Mouse (Mus musculus) left cerebral cortex, adult 9 months (tissue): ENCODE data around the gene Tuba1a.
A peak's percentile ranks its signal among the peaks of the same experiment; 100 is the strongest.

Experiments used
- DNase-seq, 2 experiments: peaks; one replicate each; pipeline ENCODE4 v3.0.0; 2022; ENCODE audit warnings: low spot score in 2 of 2

Gene Tuba1a

GRCm38 (mm10) chr15:98985982-98986715, 32.6 kb upstream of the Tuba1a start:
- DNase-seq: no peak

- peak; percentile 61 to 84 for DNase-seq
Measured at GRCm38 (mm10) chr15:98985240-98985981, 31.9 kb upstream of the Tuba1a start.

DNA sequence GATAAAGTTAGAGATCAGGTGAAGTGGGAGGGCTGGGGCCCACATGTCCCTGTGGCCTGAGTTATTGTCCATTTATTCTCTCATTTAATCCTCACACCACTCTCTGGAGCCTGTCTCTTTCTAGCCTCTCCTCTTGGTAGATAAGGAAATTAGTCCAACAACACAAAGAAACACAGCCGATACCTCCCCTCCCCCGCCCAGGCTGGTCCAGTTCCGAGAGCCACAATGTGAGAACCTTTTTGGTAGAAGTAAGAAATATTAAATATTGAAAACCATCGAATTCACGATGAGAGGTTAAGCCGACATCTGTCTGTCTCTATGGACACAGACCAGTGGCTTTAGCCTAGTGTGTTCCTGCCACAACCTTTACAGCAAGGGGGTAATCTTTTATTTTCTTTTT, 31.2 kb upstream of the Tuba1a start:
- DNase-seq: no peak

DNA sequence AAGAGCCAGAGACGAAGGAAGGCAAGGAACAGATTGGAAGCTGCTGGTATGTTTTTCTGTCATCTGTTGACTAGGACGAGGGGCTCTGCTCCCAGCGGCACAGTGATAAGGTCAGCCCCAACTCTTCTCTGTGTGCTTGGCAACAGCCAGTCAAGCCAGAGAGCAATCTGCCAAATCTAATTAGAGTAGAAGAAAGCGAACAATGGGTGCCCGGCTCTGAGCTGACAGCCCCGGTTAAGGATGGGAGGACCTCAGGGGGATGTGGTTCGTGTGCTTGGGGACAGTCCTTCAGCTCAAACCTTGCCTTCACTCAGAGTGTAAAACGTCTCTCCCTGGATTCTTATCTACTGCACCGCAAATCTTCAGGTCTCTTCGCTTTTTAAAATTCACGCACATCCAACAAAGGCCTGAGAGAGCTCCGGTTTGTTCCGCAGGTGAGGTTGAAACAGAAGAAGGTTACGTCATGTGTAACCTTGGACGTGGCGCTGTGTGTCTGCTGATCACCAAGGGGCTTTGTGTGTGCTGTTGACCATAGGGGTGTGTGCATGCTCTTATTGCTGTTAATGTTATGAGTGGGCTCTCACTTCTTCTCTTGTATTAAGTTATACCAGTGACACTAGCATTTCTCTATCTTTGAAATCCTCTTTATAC, 30.1 kb upstream of the Tuba1a start:
- no peak for DNase-seq

- no peak for DNase-seq
Measured at GRCm38 (mm10) chr15:98982100-98982499, 28.6 kb upstream of the Tuba1a start.

DNA sequence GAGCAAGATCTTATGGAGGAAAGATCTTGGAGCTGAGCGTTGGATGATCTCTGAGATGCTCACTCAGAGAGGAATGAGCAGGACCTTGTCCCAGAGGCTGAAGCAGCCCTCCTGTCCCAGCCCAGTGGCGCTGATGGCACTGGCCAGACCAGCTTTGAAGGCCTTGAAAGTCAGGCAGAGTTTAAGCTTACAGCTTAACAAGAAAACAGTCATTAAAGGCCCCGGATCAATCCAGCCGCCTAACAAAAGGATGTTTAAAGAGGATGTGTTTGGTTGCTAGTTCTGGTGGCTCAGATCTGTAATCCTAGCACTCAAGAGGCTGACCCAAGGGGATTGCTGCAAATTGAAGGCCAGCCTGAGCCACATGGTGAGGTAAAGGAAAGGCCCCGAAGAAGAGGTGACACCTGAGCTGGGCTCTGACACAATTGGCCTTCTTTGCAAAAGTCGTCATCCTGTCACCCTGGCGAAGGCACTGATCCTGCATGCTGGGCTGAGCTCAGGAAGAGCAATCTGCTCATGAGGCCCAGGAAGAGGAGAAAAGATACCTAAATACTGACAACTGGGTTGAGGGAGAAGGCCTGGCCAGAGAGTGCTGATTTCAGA, 26.6 kb upstream of the Tuba1a start:
- no peak for DNase-seq

- no peak for DNase-seq
Measured at GRCm38 (mm10) chr15:98978409-98979172, 25.1 kb upstream of the Tuba1a start.

GRCm38 (mm10) chr15:98977759-98978408, 24.4 kb upstream of the Tuba1a start:
- peak; percentile 47 to 74 for DNase-seq

GRCm38 (mm10) chr15:98976763-98977758, 23.6 kb upstream of the Tuba1a start:
- no peak for DNase-seq

DNA sequence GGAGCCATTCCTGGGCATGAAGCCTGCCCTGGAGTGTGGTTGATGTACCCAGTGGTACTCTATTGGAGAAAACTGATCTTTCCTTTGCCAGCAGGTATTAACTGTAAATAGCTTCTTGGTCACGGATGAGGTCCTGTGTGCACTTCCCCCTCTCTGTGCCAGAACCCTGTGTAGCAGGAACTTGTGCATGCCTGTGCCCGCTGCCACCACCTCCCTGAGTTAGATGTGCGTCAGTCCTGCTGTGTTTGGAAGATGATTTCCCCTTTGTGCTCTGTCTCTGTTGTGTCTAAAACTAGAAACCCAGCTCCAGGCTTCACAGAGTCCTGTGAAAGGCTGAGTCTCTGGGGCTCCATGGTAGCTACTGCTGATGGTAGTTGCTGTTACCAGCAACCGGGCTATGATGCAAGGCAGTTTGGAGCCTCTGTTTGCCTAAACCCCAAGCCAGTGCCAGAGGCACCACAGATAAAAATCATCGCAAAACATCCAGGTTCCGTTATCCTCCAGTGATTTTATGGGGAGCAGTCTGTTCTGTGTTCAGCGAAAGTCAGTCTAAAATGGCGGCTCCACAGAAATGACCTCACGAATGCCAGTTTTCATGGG, 19.6 kb upstream of the Tuba1a start:
- no peak for DNase-seq

DNA sequence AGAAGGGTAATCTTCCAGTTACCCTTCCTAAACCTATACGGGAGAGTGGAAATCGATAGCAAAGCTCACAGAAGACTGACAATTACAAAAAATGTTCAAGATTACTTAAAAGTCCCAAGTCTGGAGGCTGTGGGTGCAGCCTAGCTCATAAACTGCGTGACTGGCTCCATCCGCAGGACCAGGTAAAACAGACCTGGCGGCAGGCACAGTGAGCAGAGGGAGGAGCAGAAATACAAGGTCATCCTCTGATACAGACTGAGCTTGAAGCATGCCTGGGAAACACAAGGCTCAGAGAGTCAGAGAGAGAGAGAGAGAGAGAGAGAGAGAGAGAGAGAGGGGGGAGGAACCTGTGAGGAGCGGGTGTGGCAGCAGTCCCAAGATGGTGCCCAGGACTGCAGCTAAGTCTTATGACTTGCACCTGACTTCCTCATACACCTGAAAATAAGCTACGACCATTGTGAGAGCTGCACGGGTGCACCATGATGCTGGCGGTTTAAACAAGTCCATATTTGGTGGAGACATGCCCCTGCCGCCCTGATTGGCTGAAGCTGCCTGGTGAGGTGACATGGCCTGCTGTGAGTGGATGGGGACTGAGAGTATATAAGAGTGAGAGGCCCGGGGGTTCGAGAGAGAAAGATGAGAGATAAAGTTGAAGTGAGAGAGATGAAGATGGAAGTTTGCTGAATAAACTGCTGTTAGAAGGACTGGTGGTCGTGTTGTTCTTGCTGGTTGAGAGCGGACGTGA, 18.2 kb upstream of the Tuba1a start:
- DNase-seq: peak in 1 of 2 experiments; percentile 65

DNA sequence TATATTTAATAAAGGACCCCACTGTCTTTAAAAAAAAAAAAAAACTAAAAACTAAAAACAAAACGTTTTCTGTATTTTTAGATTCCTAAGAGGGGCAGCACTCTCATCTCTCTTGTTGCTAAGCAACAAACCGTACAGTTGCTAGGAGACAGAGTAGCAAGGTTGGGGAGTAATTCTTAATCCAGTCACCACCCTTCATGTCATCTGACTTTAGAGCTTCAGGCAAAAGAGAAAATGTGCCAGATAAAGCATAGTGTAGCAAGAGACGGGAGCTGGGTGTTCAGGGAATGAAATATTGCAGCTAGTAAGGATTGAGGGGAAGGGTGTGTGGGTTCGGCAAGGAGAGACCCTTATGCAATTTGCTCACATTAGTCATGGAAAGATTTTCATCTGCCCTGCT, 17.6 kb upstream of the Tuba1a start:
- peak; percentile 75 to 80 for DNase-seq

GRCm38 (mm10) chr15:98969372-98970101, 16.0 kb upstream of the Tuba1a start:
- no peak for DNase-seq

DNA sequence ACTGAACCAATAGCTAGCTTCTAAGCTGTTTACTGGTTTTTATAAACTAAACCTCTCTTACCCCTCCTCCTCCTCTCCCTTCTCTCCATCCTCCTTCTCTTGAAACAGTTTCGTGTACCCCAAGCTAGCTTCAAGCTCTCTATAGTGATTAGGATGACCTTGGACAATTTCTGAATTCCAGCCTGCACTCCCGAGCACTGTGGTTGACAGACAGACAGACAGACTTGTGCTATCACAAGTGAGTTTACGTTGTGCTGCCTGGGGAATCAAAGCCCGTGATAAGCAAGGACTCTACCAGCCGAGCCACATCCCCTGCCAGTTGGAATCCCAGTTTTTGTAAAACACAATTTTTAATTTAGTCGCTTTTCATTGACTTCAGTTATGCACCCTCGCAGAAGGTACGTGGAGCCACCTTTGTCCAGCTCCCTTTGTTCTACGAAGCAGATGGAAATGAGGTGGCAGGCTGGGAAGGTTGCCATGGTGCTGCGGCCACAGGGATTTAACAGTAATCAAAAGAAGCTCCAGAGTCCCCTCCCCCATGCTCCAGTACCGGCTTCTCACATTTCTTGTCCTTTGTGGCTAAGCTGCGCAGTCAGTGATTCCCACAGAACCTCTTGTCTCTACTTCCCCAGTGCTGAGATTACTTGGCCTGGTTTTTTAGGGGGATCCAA, 15.3 kb upstream of the Tuba1a start:
- DNase-seq: peak in 1 of 2 experiments; percentile 73

DNA sequence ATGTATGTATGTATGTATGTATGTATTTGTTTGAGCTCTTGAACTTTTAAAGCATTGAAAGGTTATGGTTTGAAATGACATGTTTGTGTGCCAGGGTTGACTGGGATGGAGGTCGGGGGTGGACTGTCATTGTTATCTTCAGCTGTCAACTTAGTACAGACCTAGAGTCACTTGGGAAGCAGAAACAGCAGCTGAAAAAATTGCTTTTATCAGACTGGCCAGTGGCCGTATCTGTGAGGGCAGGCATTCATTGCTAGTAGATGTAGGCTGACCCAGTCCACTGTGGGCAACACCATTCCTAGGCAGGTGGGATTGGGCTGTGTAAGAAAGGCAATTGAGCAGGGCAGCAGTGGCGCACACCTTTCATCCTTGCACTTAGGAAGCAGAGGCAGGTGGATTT, 6.0 kb upstream of the Tuba1a start:
- no peak for DNase-seq

- no peak for DNase-seq
Measured at GRCm38 (mm10) chr15:98958901-98959420, 5.5 kb upstream of the Tuba1a start.

DNA sequence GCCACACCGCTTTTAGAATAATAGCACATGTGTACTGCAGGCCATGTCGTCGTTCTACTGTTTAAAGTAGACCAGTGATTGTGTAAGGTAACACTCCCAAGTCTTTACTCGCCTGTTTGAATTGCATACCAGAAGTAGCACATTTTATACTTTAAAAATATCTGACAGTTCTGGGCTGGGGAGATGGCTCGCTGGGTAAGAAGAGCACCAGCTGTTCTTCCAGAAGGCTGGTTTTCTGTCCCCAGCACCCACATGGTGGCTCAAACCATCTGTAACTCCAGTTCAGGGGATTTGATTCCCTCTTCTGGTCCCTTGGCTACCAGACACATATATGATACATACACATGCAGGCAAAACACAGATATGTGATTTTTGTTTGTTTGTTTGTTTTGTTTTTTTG, 4.0 kb upstream of the Tuba1a start:
- peak in 1 of 2 experiments; percentile 45 for DNase-seq
